Mouse (Mus musculus) ES-Bruce4 (cell line): ENCODE data around the gene Fiz1. TPM values are rescaled to one million over a fixed set of nuclear protein-coding genes. Genes with fewer than 3 reads are reported as not detected.

ENCODE experiments used
- H3K27ac ChIP-seq: 2 replicates; pipeline ENCODE4 v1.5.1; 2012; ENCODE audit warnings: low read length, inconsistent platforms; ENCODE audit not compliant: insufficient read depth
- H3K27me3 ChIP-seq: 2 replicates; pipeline ENCODE4 v1.6.1; 2012; ENCODE audit warnings: mild to moderate bottlenecking, low read length, inconsistent platforms; ENCODE audit not compliant: control insufficient read depth, poor library complexity, insufficient read depth, severe bottlenecking
- H3K36me3 ChIP-seq: 2 replicates; pipeline ENCODE4 v1.6.1; 2012; ENCODE audit warnings: inconsistent platforms, mild to moderate bottlenecking, low read length, moderate library complexity; ENCODE audit not compliant: control insufficient read depth, poor library complexity, insufficient read depth, severe bottlenecking
- H3K4me1 ChIP-seq: one replicate; pipeline ENCODE4 v1.8.1; 2011; ENCODE audit warnings: low read length; ENCODE audit not compliant: control insufficient read depth, insufficient read depth
- H3K4me3 ChIP-seq: 2 replicates; pipeline ENCODE4 v1.5.1; 2011; ENCODE audit warnings: low read depth, mild to moderate bottlenecking, low read length
- H3K9ac ChIP-seq: 2 replicates; pipeline ENCODE4 v1.6.1; 2012; ENCODE audit warnings: low read depth, mild to moderate bottlenecking, inconsistent platforms; ENCODE audit not compliant: poor library complexity, severe bottlenecking
- H3K9me3 ChIP-seq: replicated peaks from 2 replicates; pipeline ENCODE4 v1.6.1; 2012; ENCODE audit warnings: mild to moderate bottlenecking, low read length, inconsistent platforms; ENCODE audit not compliant: control insufficient read depth, poor library complexity, insufficient read depth, severe bottlenecking
- CTCF ChIP-seq: IDR thresholded peaks from one replicate; pipeline ENCODE4 v1.8.1; 2011; ENCODE audit warnings: low read depth, low read length
- EP300 ChIP-seq: IDR thresholded peaks from 2 replicates; pipeline ENCODE4 v1.6.1; 2011; ENCODE audit warnings: low read depth, low read length; ENCODE audit not compliant: insufficient read depth
- POLR2A ChIP-seq: IDR thresholded peaks from one replicate; pipeline ENCODE4 v1.8.1; 2011; ENCODE audit warnings: low read length; ENCODE audit not compliant: insufficient read depth
- polyA plus RNA-seq: library from polyadenylated mRNA; stranded (reverse); fragments of >200 nt; gene quantifications from 2 replicates; pipeline ENCODE4 v1.2.4, GENCODE M21; 2011; ENCODE audit warnings: low read depth; ENCODE audit not compliant: missing spikeins, insufficient read depth, insufficient read length

The Fiz1 gene
- polyA plus RNA-seq, 1 experiment: 43.2 TPM

DNA sequence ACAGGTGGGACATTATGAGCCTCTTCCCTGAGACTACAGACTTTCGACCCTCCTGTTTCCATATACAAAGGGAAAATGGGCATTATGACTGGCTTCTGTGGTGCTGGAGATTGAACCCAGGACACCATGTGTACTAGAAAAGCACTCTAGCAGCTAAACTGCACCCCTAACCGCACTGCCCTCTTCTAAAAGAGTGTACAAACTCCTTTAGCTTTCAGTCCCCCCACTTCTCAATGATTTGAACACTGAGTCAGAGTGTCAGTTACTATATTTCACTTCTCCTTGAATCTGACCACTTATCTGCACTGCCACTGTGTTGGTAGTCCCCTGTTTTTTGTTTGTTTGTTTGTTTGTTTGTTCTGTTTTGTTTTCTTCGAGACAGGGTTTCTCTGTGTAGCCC lies 19.3 kb upstream of the Fiz1 start, which contains the start of gene 4632433K11Rik:
TSS of gene 4632433K11Rik (plus strand) at position 301 of the 400 bp plus-strand sequence.
- Histone ChIP-seq H3K4me1 (no peaks in the 10 kb centered on the region), H3K9ac (no peak within 1 kb of the TSS), H3K36me3 (no peaks in the 10 kb centered on the region), H3K27ac (no peak within 1 kb of the TSS), H3K4me3 (no peak within 1 kb of the TSS), H3K27me3 (no peaks in the 10 kb centered on the region), H3K9me3 (no peaks in the 10 kb centered on the region)
- TF ChIP-seq POLR2A (no peak), CTCF (no peak), EP300 (no peak)

DNA sequence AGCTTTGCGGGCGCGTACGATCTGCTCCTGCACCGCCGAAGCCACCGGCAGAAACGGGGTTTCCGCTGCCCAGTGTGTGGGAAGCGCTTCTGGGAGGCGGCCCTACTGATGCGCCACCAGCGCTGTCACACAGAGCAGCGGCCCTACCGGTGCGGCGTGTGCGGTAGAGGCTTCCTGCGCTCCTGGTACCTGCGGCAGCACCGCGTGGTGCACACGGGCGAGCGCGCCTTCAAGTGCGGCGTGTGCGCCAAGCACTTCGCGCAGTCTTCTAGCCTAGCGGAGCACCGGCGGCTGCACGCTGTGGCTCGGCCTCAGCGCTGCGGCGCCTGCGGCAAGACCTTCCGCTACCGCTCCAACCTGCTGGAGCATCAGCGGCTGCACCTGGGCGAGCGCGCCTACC lies 17.0 kb upstream of the Fiz1 start:
- H3K27ac ChIP-seq: no peak overlapping the region
- H3K4me3 ChIP-seq: peak overlapping the region; percentile 59
- H3K36me3 ChIP-seq: no peaks in the 10 kb centered on the region
- peak overlapping the region; percentile 41 for H3K9ac ChIP-seq
- no peaks in the 10 kb centered on the region for H3K9me3 ChIP-seq
- H3K4me1 ChIP-seq: no peaks in the 10 kb centered on the region
- no peaks in the 10 kb centered on the region for H3K27me3 ChIP-seq
- TF ChIP-seq CTCF (no peak), POLR2A (no peak), EP300 (no peak)

GRCm38 (mm10) chr7:5030554-5031275 lies 16.2 kb upstream of the Fiz1 start:
- H3K27ac ChIP-seq: no peak overlapping the region
- no peaks in the 10 kb centered on the region for H3K4me1 ChIP-seq
- TF ChIP-seq EP300: 0 out of 2 replicates have a peak, but pooled peaks have one; percentile 14
- TF ChIP-seq POLR2A: no peak
- TF ChIP-seq CTCF: peak; percentile 2
- no peaks in the 10 kb centered on the region for H3K36me3 ChIP-seq
- H3K9me3 ChIP-seq: no peaks in the 10 kb centered on the region
- no peaks in the 10 kb centered on the region for H3K27me3 ChIP-seq
- peak overlapping the region; percentile 41 for H3K9ac ChIP-seq
- peak overlapping the region; percentile 59 for H3K4me3 ChIP-seq

DNA sequence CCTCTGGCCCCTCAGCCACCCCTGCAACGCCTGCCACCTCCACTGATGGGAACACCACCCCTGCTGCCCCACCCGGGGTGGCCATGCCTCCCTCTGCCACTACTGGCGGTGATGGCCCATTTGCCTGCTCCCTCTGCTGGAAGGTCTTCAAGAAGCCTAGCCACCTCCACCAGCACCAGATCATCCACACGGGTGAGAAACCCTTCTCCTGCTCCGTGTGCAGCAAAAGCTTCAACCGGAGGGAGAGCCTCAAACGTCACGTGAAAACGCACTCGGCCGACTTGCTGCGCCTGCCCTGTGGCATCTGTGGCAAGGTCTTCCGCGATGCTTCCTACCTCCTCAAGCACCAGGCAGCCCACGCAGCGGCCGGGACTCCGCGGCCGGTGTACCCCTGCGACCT lies 15.4 kb upstream of the Fiz1 start:
- Histone ChIP-seq H3K36me3 (no peaks in the 10 kb centered on the region), H3K27me3 (no peaks in the 10 kb centered on the region)

DNA sequence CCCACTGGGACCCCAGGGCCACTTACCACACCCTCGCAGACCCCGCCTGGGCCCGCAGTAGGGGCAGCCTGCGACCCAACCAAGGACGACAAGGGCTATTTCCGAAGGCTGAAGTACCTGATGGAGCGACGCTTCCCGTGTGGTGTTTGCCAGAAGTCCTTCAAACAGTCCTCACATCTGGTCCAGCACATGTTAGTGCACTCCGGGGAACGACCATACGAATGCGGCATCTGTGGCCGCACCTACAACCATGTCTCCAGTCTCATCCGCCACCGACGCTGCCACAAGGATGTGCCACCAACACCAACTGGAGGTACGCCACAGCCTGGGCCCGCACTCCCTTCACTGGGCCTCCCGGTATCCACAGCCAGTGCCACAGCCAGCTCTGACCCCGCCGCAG lies 15.0 kb upstream of the Fiz1 start:
- H3K36me3 ChIP-seq: no peaks in the 10 kb centered on the region
- no peak for TF ChIP-seq EP300
- TF ChIP-seq CTCF: no peak
- no peak for TF ChIP-seq POLR2A
- no peaks in the 10 kb centered on the region for H3K9me3 ChIP-seq
- H3K27me3 ChIP-seq: no peaks in the 10 kb centered on the region
- H3K27ac ChIP-seq: no peak overlapping the region
- no peak overlapping the region for H3K9ac ChIP-seq
- H3K4me1 ChIP-seq: no peaks in the 10 kb centered on the region
- H3K4me3 ChIP-seq: peak overlapping the region; percentile 59

More for the DNA sequence above, 15.4 kb upstream of the Fiz1 start:
- H3K4me1 ChIP-seq: no peaks in the 10 kb centered on the region
- peak overlapping the region; percentile 59 for H3K4me3 ChIP-seq
- H3K27ac ChIP-seq: no peak overlapping the region
- H3K9me3 ChIP-seq: no peaks in the 10 kb centered on the region
- peak overlapping the region; percentile 41 for H3K9ac ChIP-seq
- TF ChIP-seq EP300 (no peak), POLR2A (no peak), CTCF (no peak)

DNA sequence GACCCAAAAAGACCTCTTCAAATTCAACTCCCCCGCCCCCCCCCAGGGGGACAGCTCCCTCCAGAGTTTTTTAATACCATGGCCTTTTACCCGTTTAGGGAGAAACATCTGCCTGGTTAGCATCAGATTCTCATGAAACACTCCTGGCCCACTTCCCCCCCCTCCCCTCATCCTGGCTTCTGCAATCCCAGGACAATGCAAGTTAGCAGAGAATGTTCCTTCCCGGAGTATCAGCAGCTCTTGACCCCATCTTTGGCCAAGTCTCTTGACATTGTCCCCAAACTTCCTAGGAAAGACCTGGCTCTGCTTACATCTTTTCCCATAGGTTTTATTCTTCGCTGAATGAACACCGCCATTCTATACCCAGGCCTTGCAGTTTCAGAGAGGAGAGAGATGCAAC lies 6.7 kb upstream of the Fiz1 start:
- H3K27ac ChIP-seq: no peak overlapping the region
- peaks cover 2% of the 10 kb centered on the region; the same call in 1 of the 2 replicates for H3K36me3 ChIP-seq

More for the DNA sequence above, 6.7 kb upstream of the Fiz1 start:
- Histone ChIP-seq H3K27me3 (no peaks in the 10 kb centered on the region), H3K9ac (peak overlapping the region; percentile 98), H3K4me3 (peak overlapping the region; percentile 79), H3K4me1 (peaks cover 3% of the 10 kb centered on the region), H3K9me3 (no peaks in the 10 kb centered on the region)
- TF ChIP-seq EP300 (no peak), CTCF (no peak), POLR2A (no peak)
